Mouse (Mus musculus) ES-E14 (cell line): ENCODE results near the gene Satb2.

Source experiments
- CHD2 ChIP-seq: IDR thresholded peaks from 2 replicates; pipeline ENCODE4 v1.6.1; 2014; ENCODE audit warnings: mild to moderate bottlenecking, low read depth, low read length, inconsistent platforms
- ZNF384 ChIP-seq: IDR thresholded peaks from 2 replicates; pipeline ENCODE4 v1.6.1; 2012; ENCODE audit warnings: low read depth, low read length, inconsistent platforms

DNA sequence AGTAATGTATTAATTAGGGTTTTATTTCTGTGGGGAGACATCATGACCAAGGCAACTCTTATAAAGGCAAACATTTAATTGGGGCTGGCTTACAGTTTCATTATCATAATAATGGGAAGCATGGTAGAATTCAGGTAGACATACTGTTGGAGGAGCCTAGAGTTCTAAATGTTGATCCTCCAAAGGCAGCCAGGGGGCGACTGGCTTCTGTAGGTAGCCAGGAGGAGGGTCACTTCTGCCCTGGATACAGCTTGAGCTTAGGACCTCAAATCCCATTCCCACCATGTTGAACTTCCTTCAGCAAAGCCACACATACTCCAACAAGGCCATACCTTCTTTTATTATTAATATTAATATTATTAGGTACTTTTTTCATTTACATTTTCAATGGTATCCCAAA is 225.2 kb downstream of the Satb2 start:
- TF ChIP-seq CHD2: no peak
- TF ChIP-seq ZNF384: no peak
